Mouse (Mus musculus) granulocyte monocyte progenitor cell, adult 5-6 weeks (primary cell): ENCODE results near the gene Zfp663. TPM values are rescaled to one million over a fixed set of nuclear protein-coding genes. Genes with fewer than 3 reads are reported as not detected.

Experiments
- ATAC-seq: replicated peaks from 2 replicates; pipeline ENCODE4 v1.8.0; 2016; ENCODE audit warnings: mild to moderate bottlenecking, moderate TSS enrichment, inconsistent platforms; ENCODE audit not compliant: poor library complexity, severe bottlenecking
- total RNA-seq, 2 experiments: library from RNA; stranded (forward) in 1 of 2; stranded (reverse) in 1 of 2; fragments of 200-712, 200-1000 nt in 1 of 2; fragments of >200 nt in 1 of 2; fragmentation: Nextera tagmentation in 1 of 2; gene quantifications; 2 replicates each; pipeline ENCODE4 v1.2.3; 2014 to 2017

Zfp663 gene
- total RNA-seq, 2 experiments from 2014 or later: not detected

DNA sequence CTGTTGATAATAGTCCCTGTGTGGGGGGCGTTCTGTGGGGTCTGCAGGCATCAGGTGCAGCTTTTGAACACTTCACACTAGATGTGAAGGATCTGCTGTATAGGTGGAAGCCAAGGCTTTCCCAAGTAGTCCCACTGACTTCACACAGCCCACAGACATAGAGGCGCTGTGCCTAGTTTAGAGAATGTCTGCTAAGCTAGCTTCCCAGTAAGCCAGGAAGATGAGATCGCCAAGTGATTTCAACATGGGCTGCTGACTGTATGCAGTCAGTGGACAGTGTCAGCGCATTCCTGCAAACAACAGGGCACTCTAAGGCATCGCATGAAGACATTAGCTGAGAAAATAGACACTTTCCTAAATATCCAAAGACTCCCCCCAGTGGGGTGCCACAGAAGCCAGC is 6.9 kb upstream of the Zfp663 start:
- no peak for ATAC-seq

- no peak for ATAC-seq
These were observed 2.5 kb upstream of the Zfp663 start for GRCm38 (mm10) chr2:165371066-165371465.

- no peak for ATAC-seq
These were observed 1.8 kb upstream of the Zfp663 start for GRCm38 (mm10) chr2:165370348-165370747.

GRCm38 (mm10) chr2:165367868-165368439 is 575 bp downstream of the Zfp663 start:
- ATAC-seq: no peak

GRCm38 (mm10) chr2:165367047-165367520 is 1.4 kb downstream of the Zfp663 start:
- ATAC-seq: peak; percentile 75

- peak; percentile 57 for ATAC-seq
These were observed 4.0 kb downstream of the Zfp663 start for GRCm38 (mm10) chr2:165364334-165365091.

DNA sequence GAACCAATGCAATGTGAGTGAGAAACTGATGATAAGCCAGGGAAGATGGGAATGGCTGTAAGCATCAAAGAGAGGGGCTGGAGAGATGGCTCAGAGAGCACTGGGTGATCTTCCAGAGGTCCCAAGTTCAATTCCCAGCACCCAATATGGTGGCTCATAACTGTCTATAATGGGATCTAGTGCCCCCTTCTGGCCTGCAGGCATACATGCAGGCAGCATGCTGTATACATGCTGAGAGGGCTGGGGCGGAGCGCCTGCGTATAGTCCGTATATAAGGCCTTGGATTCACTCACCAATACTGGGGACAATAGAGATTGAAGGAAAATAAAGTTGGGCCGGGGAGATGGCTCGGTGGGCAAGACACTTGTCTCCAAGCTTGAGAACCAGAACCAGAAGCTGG is 5.2 kb downstream of the Zfp663 start:
- no peak for ATAC-seq

DNA sequence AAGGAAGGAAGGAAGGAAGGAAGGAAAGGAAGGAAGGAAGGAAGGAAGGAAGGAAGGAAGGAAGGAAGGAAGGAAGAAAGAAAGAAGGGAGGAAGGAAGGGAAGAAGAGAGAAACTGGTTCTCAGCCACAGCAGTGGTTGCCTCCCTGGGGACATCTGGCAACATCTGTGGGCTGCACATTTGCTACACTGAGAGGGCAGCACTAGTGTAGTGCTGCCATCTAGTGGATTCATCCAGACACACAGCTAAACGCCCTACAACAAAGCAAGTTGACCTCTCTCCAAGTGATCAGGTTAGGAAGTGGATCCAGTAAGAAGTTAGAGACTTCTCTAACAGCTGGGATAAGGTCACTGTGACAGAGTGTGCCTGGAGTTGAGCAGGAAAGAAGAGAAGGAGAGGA is 7.7 kb downstream of the Zfp663 start:
- ATAC-seq: peak; percentile 69

- ATAC-seq: no peak
These were observed 16.6 kb downstream of the Zfp663 start for GRCm38 (mm10) chr2:165351828-165352513.

DNA sequence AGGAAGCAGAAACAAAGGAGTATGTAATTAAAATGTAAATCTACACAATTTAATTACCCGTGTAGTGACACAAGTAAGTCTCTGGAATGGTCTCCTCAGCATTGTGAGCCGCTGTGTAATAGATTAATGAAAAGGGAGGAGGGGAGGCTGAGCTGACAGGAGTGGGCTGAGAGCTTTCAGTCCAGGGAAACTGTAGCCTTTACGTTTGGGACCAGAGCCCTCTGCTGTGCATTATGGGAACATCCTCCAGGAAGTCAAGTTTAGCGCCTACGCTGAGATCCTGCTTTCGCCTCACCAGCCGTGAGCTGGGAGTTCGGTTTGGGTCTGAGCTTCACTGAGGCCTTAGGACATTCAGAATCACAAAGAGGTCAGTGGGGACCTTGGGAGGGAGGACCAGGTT is 19.1 kb downstream of the Zfp663 start:
- 0 out of 2 replicates have a peak, but pooled peaks have one; percentile 27 for ATAC-seq

- ATAC-seq: peak; percentile 46
These were observed 22.3 kb downstream of the Zfp663 start for GRCm38 (mm10) chr2:165346180-165346579.

DNA sequence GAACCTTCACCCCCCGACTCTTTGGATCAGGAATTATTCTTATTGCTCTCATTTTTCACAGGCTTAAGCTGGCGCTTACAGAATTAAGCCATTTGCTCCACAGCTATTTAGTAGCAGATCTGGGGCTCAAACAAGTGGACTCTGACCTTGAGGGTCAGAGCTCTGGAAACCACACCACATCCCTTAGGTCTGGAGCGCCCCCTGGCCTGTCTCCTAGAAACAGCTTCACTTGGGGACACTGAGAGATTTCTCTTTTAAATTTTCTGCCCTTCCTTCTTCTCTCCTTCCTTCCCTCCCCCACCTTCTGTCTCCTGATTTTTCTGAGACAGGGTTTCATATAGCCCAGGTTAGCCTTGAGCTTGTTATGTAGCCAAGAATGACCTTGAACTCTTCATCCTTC is 31.3 kb downstream of the Zfp663 start:
- peak; percentile 47; the same call in 1 of the 2 replicates for ATAC-seq

- peak; percentile 78 for ATAC-seq
These were observed 35.8 kb downstream of the Zfp663 start for GRCm38 (mm10) chr2:165332610-165333210.

DNA sequence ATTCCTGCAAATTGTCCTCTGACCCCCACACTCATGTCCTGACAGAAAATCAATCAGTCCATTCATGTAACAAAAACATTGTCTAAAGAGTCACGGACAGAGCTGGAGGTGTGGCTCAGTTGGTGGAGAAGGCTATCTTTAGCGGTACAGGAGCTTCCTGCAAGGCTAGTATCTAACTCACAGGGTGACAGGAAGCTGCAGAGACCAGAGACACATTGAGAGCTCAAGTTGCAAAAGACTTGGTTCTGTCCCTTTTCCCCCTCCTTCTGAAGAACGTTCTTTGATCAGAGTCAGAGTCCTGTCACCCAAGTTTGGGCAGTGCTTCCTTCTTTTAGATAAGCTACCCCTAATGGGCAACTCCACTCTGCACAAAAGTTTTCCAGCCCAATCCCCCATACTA is 38.8 kb downstream of the Zfp663 start:
- peak; percentile 37 for ATAC-seq

- no peak for ATAC-seq
These were observed 39.8 kb downstream of the Zfp663 start for GRCm38 (mm10) chr2:165328746-165329145.

- no peak for ATAC-seq
These were observed 41.1 kb downstream of the Zfp663 start for GRCm38 (mm10) chr2:165327386-165327785.

DNA sequence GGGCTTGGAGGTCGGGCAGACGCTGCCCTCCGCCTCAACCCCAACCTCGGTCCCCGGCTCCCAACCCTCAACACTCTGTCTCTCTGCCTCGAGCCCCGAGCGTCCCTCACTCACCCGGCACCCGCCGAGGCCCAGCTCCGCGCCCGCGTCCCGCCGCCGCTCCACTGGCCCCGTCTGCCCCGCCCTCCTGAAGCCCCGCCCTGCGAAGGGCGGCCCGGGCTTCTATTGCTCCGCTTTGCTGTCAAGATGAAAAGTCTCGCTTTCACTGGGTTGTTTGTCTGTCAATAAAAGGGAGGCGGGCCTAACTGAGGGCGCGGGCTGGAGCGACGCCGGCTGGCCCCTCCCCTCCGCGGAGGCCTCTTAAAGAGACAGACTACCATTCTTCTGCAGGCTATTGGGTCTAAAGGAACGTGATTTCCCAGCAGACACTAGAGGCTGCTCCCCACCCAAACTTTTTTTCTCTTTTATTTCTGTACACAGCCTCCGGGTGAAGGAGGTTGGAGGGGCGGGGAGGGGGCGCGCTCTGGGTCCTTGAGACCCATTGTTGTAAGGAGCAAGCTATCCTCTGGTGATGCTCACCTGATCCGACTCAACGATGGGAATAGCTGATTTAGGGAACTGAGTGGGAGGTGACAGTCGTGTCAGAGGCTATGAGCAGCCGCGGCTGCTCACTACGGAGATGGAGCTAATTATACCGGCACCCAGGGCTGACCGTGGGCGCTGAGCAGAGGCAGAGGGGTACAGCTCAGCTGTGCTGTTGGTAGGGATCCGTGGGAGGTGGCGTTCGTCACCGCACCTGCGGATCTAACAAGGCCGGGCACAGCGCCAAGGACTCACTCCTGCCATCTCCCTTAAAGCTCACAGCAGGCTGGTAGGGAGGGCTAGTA is 42.0 kb downstream of the Zfp663 start, which contains the start of gene Elmo2:
Gene Elmo2, minus strand, starts transcription at position 176 of the 887 bp plus-strand sequence.
- ATAC-seq: peak; percentile 78

DNA sequence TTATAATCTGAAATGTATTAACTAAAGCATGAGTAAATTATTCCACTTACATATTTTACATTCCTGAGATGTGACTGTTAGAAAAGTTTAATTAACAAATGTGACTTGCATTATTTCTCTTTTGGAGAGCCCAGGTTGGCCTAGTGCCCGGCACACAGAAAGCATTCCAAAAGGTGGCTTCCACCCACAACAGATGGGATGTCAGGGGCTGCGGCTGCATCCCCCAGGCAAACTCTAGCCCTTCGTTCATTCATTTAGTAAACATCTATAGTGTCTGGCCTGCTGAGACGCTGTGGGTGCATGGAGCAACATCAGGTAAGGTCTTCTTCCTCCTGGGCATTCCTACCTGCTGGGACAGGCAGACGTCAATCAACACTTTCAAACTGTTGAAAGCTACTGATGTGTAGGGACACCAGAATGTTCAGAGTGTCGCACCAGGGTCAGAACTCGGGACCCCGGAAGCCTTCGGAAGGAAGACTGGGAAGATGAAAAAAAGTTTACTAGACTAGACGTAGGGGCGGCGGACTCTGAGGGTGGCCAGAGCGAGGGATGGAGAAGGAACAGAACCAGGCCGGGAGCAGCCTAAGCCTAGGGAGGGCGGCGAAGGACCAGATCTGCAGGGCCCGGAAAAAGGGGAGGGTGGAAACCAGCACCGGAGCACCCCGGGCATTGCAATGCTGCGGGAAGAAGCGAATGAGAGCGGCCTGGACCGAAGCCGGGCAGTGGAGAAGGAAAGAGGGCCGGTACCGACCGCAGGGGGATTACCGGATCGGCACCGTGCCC is 42.8 kb downstream of the Zfp663 start:
- no peak for ATAC-seq

- ATAC-seq: no peak
These were observed 44.6 kb downstream of the Zfp663 start for GRCm38 (mm10) chr2:165323928-165324327.
